ENCODE assay signal across 9 mouse cellular contexts in the genomic region with DNA sequence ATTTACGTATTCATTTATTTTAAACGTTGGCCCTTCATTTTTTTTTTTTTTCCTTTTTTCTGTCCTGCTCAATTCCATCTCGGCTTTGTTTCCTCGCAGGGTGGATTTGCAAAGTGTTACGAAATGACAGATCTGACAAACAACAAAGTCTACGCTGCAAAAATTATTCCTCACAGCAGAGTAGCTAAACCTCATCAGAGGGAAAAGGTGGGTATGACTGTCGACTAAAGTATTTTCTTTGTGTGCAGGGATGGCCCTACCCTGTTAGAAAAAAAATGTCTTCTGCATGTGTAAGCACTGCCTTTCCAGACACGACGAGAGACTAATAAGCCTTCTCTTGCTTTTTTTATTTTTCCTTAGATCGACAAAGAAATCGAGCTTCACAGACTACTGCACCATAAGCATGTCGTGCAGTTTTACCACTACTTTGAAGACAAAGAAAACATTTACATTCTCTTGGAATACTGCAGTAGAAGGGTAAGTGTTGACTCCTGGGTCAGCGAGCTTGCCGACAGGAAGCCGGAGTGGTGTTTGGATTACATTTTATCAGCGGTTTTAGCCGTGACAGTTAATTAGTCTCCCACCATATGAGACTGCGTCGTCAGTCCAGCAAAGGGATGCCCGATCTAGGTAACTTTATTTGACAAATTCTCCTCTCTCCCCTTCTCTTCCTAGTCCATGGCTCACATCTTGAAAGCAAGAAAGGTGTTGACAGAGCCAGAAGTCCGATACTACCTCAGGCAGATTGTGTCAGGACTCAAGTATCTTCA. TPM values are rescaled to one million over a fixed set of nuclear protein-coding genes. Genes with fewer than 3 reads are reported as not detected.
DNase-seq lines count a peak whose midpoint lies in the region; ATAC-seq lines count a peak whose summit lies in the region.
"Had no signal": no experiment of that assay in that cellular context is flagged by ENCODE, and none has a peak within 500 bp of the region (broad histone marks: within the 10 kb centered on the region; RNA-seq: fewer than 3 reads in every experiment).

No protein-coding gene starts in this region.

- peak; percentile 18 for DNase-seq in kidney, adult 9 months
- no peak for DNase-seq in kidney, adult 8-10 months
- no peak for DNase-seq in thymus, postnatal 0 days (ENCODE audit: low spot score)
- DNase-seq in spleen, adult 18-20 months: no peak
- DNase-seq in thymus, postnatal 14 days: no peak

- peak overlapping the region; percentile 21; the same call in 1 of the 2 replicates for H3K27ac ChIP-seq in forebrain, embryonic 12.5 days
- H3K27ac ChIP-seq in kidney, embryonic 15.5 days: peak overlapping the region; percentile 93
- H3K27ac ChIP-seq in midbrain, embryonic 13.5 days: peak overlapping the region; percentile 90

- H3K4me3 ChIP-seq in forebrain, embryonic 12.5 days (replicated peaks): peak overlapping the region; percentile 64
- peak overlapping the region; percentile 55 for H3K4me3 ChIP-seq in kidney, embryonic 15.5 days (replicated peaks)
- peak overlapping the region; percentile 71 for H3K4me3 ChIP-seq in midbrain, embryonic 13.5 days (replicated peaks)

- no peaks in the 10 kb centered on the region for H3K9me3 ChIP-seq in forebrain, embryonic 12.5 days
- no peaks in the 10 kb centered on the region for H3K9me3 ChIP-seq in kidney, embryonic 15.5 days (replicated peaks)
- H3K9me3 ChIP-seq in midbrain, embryonic 13.5 days: 0 out of 2 replicates have a peak, but pooled peaks cover 3% of the 10 kb centered on the region

- no peaks in the 10 kb centered on the region for H3K27me3 ChIP-seq in forebrain, embryonic 12.5 days
- peaks cover 5% of the 10 kb centered on the region; the same call in 1 of the 2 replicates for H3K27me3 ChIP-seq in kidney, embryonic 15.5 days
- peaks cover 8% of the 10 kb centered on the region for H3K27me3 ChIP-seq in midbrain, embryonic 13.5 days
- H3K27me3 ChIP-seq: Patski had no signal

- no peak for ATAC-seq in forebrain, embryonic 12.5 days (ENCODE audit: low FRiP score)
- no peak for ATAC-seq in kidney, embryonic 15.5 days (replicated peaks; ENCODE audit: low FRiP score)
- no peak for ATAC-seq in midbrain, embryonic 13.5 days

- peak overlapping the region; percentile 77 for H3K9ac ChIP-seq in forebrain, embryonic 12.5 days
- peak overlapping the region; percentile 75 for H3K9ac ChIP-seq in kidney, embryonic 15.5 days
- peak overlapping the region; percentile 93 for H3K9ac ChIP-seq in midbrain, embryonic 13.5 days (replicated peaks)

- H3K36me3 ChIP-seq in forebrain, embryonic 12.5 days (replicated peaks): peaks cover 34% of the 10 kb centered on the region
- peaks cover 38% of the 10 kb centered on the region for H3K36me3 ChIP-seq in kidney, embryonic 15.5 days
- peaks cover 37% of the 10 kb centered on the region for H3K36me3 ChIP-seq in midbrain, embryonic 13.5 days

- H3K4me2 ChIP-seq in forebrain, embryonic 12.5 days: peak overlapping the region; percentile 95
- H3K4me2 ChIP-seq in kidney, embryonic 15.5 days: peak overlapping the region; percentile 93
- peak overlapping the region; percentile 97 for H3K4me2 ChIP-seq in midbrain, embryonic 13.5 days (replicated peaks)

- peaks cover 18% of the 10 kb centered on the region for H3K4me1 ChIP-seq in forebrain, embryonic 12.5 days
- peaks cover 7% of the 10 kb centered on the region for H3K4me1 ChIP-seq in kidney, embryonic 15.5 days
- peaks cover 27% of the 10 kb centered on the region for H3K4me1 ChIP-seq in midbrain, embryonic 13.5 days (replicated peaks)

- 34% methylated on average over 21 of the region's 21 CpGs for WGBS in forebrain, embryonic 12.5 days
- WGBS in kidney, embryonic 15.5 days: 3% methylated on average over 21 of the region's 21 CpGs
- WGBS in midbrain, embryonic 13.5 days: 21% methylated on average over 21 of the region's 21 CpGs

RNA-seq across cellular contexts. Expression of a gene that starts 1.3 kb away (rescaled TPM):
- 103 and 106 TPM in 2 replicates for polyA plus RNA-seq in forebrain, embryonic 12.5 days (2016; fragmentation: Nextera tagmentation; extraction: Ambion mirVana)
- 83.9 and 89.1 TPM in 2 replicates for polyA plus RNA-seq in kidney, embryonic 15.5 days (2015; fragmentation: Nextera tagmentation; extraction: Ambion mirVana)
- polyA plus RNA-seq in midbrain, embryonic 13.5 days (2015; fragmentation: Nextera tagmentation; extraction: Ambion mirVana): 155 TPM in 2 replicates
- polyA plus RNA-seq in thymus, postnatal 0 days (2015; fragmentation: Nextera tagmentation; extraction: Ambion mirVana): 7.3 and 8.4 TPM in 2 replicates

RNA-seq across cellular contexts. Expression of a gene that starts 39.1 kb away (rescaled TPM):
- 0.09 TPM in 1 of 2 replicates, not detected in the other for polyA plus RNA-seq in forebrain, embryonic 12.5 days (2016; fragmentation: Nextera tagmentation; extraction: Ambion mirVana)
- 0.21 and 0.38 TPM in 2 replicates for polyA plus RNA-seq in kidney, embryonic 15.5 days (2015; fragmentation: Nextera tagmentation; extraction: Ambion mirVana)
- polyA plus RNA-seq in midbrain, embryonic 13.5 days (2015; fragmentation: Nextera tagmentation; extraction: Ambion mirVana): 0.09 TPM in 1 of 2 replicates, not detected in the other
- polyA plus RNA-seq in thymus, postnatal 0 days (2015; fragmentation: Nextera tagmentation; extraction: Ambion mirVana): 0.27 and 0.28 TPM in 2 replicates
- polyA plus RNA-seq: Patski had no signal

Comparison
In these comparisons a context has a peak if more than half of its experiments do, and no peak if none do; other contexts are left out.
1. H3K27ac ChIP-seq: peak in every context shown above with its lines; median percentile 93 in kidney, embryonic 15.5 days; 90 in midbrain, embryonic 13.5 days; 21 in forebrain, embryonic 12.5 days.